Mouse (Mus musculus): ENCODE data around the gene Nfkbiz. TPM values are rescaled to one million over a fixed set of nuclear protein-coding genes. Genes with fewer than 3 reads are reported as not detected.

The Nfkbiz gene
- polyA plus RNA-seq, 1 experiment from 2014 or later = 10.0 TPM

DNA sequence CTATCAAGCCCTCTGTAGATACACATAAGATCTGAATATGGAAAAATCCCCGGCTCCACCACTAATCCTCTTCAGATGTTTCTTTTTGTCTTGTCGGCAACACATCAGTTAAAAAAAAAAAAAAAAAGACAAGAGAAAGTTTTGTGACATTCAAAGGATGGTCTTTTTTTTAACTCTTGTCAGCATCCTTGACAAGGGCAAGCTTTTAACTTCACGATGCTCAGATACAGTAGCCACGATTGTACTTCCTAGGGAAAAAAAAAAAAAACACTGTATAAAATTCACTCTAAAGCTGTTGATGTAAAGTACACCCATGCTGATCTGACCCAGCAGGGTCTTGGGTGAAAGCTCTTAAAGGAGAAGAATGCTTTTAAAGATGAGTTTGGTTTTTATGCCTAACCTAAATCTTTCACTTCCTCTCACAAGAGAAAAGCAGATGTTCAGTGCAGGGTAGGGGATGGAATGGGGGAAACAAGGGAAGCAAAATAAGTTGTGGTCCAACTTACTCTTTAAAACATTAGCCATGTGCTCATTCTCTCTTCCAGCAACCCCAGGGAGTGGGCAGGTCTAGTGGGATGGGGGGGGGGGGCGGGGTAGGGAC lies 57.6 kb downstream of the Nfkbiz start:
- no peaks in the 10 kb centered on the region for H3K4me1 ChIP-seq (ENCODE audit: control insufficient read depth, insufficient read depth, low read length)
- no peak overlapping the region for H3K4me3 ChIP-seq (replicated peaks; ENCODE audit: low read length)
- WGBS = 46% methylated on average over 5 of the region's 5 CpGs
- ATAC-seq (ENCODE audit: insufficient read depth, low FRiP score) = no peak
- H3K27me3 ChIP-seq (ENCODE audit: control insufficient read depth, insufficient read depth, low read length) = no peaks in the 10 kb centered on the region
- no peak overlapping the region for H3K9ac ChIP-seq (ENCODE audit: low read length)
- no peak overlapping the region for H3K27ac ChIP-seq (ENCODE audit: low read length)
- no peak overlapping the region for H3K4me2 ChIP-seq (ENCODE audit: low read depth, low read length)
- no peaks in the 10 kb centered on the region for H3K9me3 ChIP-seq (replicated peaks; ENCODE audit: control insufficient read depth, low read length)
- H3K36me3 ChIP-seq (ENCODE audit: control insufficient read depth, insufficient read depth, low read length) = no peaks in the 10 kb centered on the region

DNA sequence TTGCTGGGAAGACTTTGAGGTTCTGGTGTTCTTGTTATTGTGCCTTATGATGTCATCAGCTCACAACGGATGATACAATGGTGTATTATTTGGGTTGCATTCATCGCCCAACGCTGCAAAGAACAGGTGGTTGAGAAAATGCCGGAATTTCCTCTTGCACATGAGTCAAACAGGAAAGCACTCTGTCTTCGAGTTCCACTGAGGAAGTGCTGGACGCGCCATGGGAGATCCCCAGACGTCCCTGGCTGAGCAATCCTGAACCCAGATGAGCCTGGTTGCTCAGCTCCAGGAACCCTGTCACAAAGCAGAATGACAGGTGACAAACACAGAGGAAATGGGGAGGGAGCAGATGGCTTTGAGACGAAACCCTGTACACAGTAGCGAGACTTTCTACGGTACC lies 62.4 kb downstream of the Nfkbiz start:
- no peak for ATAC-seq (ENCODE audit: insufficient read depth, low FRiP score)
- no peaks in the 10 kb centered on the region for H3K36me3 ChIP-seq (ENCODE audit: control insufficient read depth, insufficient read depth, low read length)
- H3K9ac ChIP-seq (ENCODE audit: low read length) = no peak overlapping the region
- H3K27me3 ChIP-seq (ENCODE audit: control insufficient read depth, insufficient read depth, low read length) = no peaks in the 10 kb centered on the region
- no peak overlapping the region for H3K27ac ChIP-seq (ENCODE audit: low read length)
- H3K9me3 ChIP-seq (replicated peaks; ENCODE audit: control insufficient read depth, low read length) = no peaks in the 10 kb centered on the region
- H3K4me3 ChIP-seq (replicated peaks; ENCODE audit: low read length) = no peak overlapping the region
- WGBS = 83% methylated on average over 11 of the region's 11 CpGs
- H3K4me2 ChIP-seq (ENCODE audit: low read depth, low read length) = no peak overlapping the region
- H3K4me1 ChIP-seq (ENCODE audit: control insufficient read depth, insufficient read depth, low read length) = no peaks in the 10 kb centered on the region

DNA sequence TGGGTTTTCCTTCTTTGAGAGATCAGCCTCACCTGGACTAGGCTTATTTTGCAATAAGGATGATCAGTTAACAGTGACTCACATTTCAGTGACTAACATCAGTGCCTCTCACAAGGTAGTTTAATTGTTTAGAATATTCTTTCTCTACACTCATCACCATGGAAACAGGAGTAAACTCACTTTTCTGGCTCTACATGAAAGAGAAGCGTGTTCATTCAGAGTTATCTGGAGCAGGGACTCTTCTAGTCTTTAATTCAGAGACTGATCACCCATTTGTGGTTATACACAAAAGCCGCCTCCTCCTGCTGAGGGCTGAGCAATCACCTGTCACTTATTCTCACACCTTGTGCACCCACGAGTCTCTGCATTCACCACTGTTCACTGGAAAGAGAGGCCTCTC lies 68.5 kb downstream of the Nfkbiz start:
- Histone ChIP-seq H3K4me2 (ENCODE audit: low read depth, low read length) (no peak overlapping the region), H3K4me3 (replicated peaks; ENCODE audit: low read length) (no peak overlapping the region), H3K9me3 (replicated peaks; ENCODE audit: control insufficient read depth, low read length) (no peaks in the 10 kb centered on the region), H3K27me3 (ENCODE audit: control insufficient read depth, insufficient read depth, low read length) (no peaks in the 10 kb centered on the region), H3K27ac (ENCODE audit: low read length) (no peak overlapping the region), H3K4me1 (ENCODE audit: control insufficient read depth, insufficient read depth, low read length) (no peaks in the 10 kb centered on the region), H3K9ac (ENCODE audit: low read length) (no peak overlapping the region), H3K36me3 (ENCODE audit: control insufficient read depth, insufficient read depth, low read length) (no peaks in the 10 kb centered on the region)
- peak; percentile 40; the same call in 1 of the 2 replicates for ATAC-seq (ENCODE audit: insufficient read depth, low FRiP score)
- whole genome bisulfite sequencing = 64% methylated on average over 3 of the region's 3 CpGs

Other genes with a start within 250 kb of the Nfkbiz start
- 0.65 and 0.85 TPM in 2 replicates for gene Nxpe3, start 56.4 kb upstream of the Nfkbiz start, polyA plus RNA-seq (2015; fragmentation: Nextera tagmentation; extraction: Ambion mirVana)
- 6.8 TPM in 2 replicates for gene Cep97, start 96.0 kb upstream of the Nfkbiz start, polyA plus RNA-seq (2015; fragmentation: Nextera tagmentation; extraction: Ambion mirVana)
- 560 and 735 TPM in 2 replicates for gene Rpl24, start 127.4 kb upstream of the Nfkbiz start, polyA plus RNA-seq (2015; fragmentation: Nextera tagmentation; extraction: Ambion mirVana)
- gene Zbtb11, start 135.0 kb upstream of the Nfkbiz start, polyA plus RNA-seq (2015; fragmentation: Nextera tagmentation; extraction: Ambion mirVana) = 14.8 and 15.8 TPM in 2 replicates
- gene Pcnp, start 190.8 kb upstream of the Nfkbiz start, polyA plus RNA-seq (2015; fragmentation: Nextera tagmentation; extraction: Ambion mirVana) = 200 and 216 TPM in 2 replicates
- 22.6 and 28.5 TPM in 2 replicates for gene Trmt10c, start 198.9 kb upstream of the Nfkbiz start, polyA plus RNA-seq (2015; fragmentation: Nextera tagmentation; extraction: Ambion mirVana)
- gene Senp7, start 209.4 kb upstream of the Nfkbiz start, polyA plus RNA-seq (2015; fragmentation: Nextera tagmentation; extraction: Ambion mirVana) = 27.0 and 27.3 TPM in 2 replicates